Mouse (Mus musculus) ES-Bruce4 (cell line): ENCODE measurements around the gene Prdm11. TPM values are rescaled to one million over a fixed set of nuclear protein-coding genes. Genes with fewer than 3 reads are reported as not detected.

ENCODE experiments used
- H3K27ac ChIP-seq: 2 replicates; pipeline ENCODE4 v1.5.1; 2012; ENCODE audit warnings: low read length, inconsistent platforms; ENCODE audit not compliant: insufficient read depth
- H3K27me3 ChIP-seq: 2 replicates; pipeline ENCODE4 v1.6.1; 2012; ENCODE audit warnings: mild to moderate bottlenecking, low read length, inconsistent platforms; ENCODE audit not compliant: control insufficient read depth, poor library complexity, insufficient read depth, severe bottlenecking
- H3K36me3 ChIP-seq: 2 replicates; pipeline ENCODE4 v1.6.1; 2012; ENCODE audit warnings: inconsistent platforms, mild to moderate bottlenecking, low read length, moderate library complexity; ENCODE audit not compliant: control insufficient read depth, poor library complexity, insufficient read depth, severe bottlenecking
- H3K4me1 ChIP-seq: one replicate; pipeline ENCODE4 v1.8.1; 2011; ENCODE audit warnings: low read length; ENCODE audit not compliant: control insufficient read depth, insufficient read depth
- H3K4me3 ChIP-seq: 2 replicates; pipeline ENCODE4 v1.5.1; 2011; ENCODE audit warnings: low read depth, mild to moderate bottlenecking, low read length
- H3K9ac ChIP-seq: 2 replicates; pipeline ENCODE4 v1.6.1; 2012; ENCODE audit warnings: low read depth, mild to moderate bottlenecking, inconsistent platforms; ENCODE audit not compliant: poor library complexity, severe bottlenecking
- H3K9me3 ChIP-seq: replicated peaks from 2 replicates; pipeline ENCODE4 v1.6.1; 2012; ENCODE audit warnings: mild to moderate bottlenecking, low read length, inconsistent platforms; ENCODE audit not compliant: control insufficient read depth, poor library complexity, insufficient read depth, severe bottlenecking
- CTCF ChIP-seq: IDR thresholded peaks from one replicate; pipeline ENCODE4 v1.8.1; 2011; ENCODE audit warnings: low read depth, low read length
- EP300 ChIP-seq: IDR thresholded peaks from 2 replicates; pipeline ENCODE4 v1.6.1; 2011; ENCODE audit warnings: low read depth, low read length; ENCODE audit not compliant: insufficient read depth
- POLR2A ChIP-seq: IDR thresholded peaks from one replicate; pipeline ENCODE4 v1.8.1; 2011; ENCODE audit warnings: low read length; ENCODE audit not compliant: insufficient read depth
- polyA plus RNA-seq: library from polyadenylated mRNA; stranded (reverse); fragments of >200 nt; gene quantifications from 2 replicates; pipeline ENCODE4 v1.2.4, GENCODE M21; 2011; ENCODE audit warnings: low read depth; ENCODE audit not compliant: missing spikeins, insufficient read depth, insufficient read length

Prdm11 gene
- polyA plus RNA-seq, 1 experiment: 2.1 TPM

- Histone ChIP-seq H3K9me3 (no peaks in the 10 kb centered on the region), H3K27ac (no peak overlapping the region), H3K4me1 (no peaks in the 10 kb centered on the region), H3K27me3 (no peaks in the 10 kb centered on the region), H3K4me3 (no peak overlapping the region), H3K36me3 (no peaks in the 10 kb centered on the region), H3K9ac (no peak overlapping the region)
- TF ChIP-seq POLR2A (no peak), EP300 (no peak), CTCF (no peak)
Measured at GRCm38 (mm10) chr2:93048601-93049323, 2.8 kb upstream of the Prdm11 start.

DNA sequence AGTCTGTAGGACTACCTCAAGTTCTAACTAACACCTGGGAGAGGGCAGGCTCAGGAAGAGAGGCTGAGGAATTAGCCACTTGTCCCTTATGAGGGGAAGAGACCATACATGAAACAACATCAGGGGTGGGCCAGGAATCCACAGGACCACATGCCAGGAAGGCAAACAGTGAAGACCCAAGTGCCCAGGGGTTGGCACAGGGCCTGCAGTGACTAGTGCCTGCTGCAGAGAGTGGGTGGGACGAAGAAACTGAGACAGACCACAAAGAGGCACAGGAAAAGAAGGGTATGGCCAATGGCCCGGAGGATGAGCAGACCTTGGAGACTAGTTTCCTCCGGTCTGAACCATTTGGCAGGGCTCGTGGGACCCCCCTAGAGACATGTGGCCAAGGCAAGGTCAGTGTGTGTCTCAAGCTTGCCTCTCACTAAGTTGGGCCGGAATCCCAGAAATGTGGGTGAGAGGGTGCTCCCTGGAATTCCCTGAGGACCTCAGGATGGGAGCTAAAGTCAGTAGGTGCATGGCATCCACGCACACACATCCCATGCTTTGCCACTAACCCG, 1.6 kb upstream of the Prdm11 start:
- Histone ChIP-seq H3K36me3 (no peaks in the 10 kb centered on the region), H3K4me3 (no peak overlapping the region), H3K4me1 (no peaks in the 10 kb centered on the region), H3K9me3 (no peaks in the 10 kb centered on the region), H3K27ac (no peak overlapping the region), H3K27me3 (no peaks in the 10 kb centered on the region), H3K9ac (no peak overlapping the region)
- TF ChIP-seq EP300: no peak

DNA sequence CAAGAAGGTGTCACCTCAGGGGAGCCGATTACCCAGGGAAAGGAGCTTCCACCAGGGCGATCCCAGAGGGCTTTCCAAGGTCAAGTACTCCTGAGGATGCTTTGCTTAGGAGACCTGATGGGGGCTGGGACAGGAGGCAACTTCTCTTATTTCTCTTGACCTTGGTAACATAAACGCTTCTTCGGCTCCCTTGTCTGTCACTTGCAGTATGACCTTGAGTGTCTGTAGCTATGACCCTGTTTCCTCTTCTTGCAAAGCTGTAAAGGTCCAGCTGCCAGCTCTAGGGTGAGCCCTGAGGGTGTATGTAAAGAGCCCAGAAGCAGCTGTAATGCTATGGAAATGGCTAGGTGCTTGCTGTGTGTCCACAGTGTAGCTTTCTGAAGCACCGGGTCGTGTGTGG, 1.1 kb upstream of the Prdm11 start:
- no peak overlapping the region for H3K9ac ChIP-seq
- no peaks in the 10 kb centered on the region for H3K27me3 ChIP-seq
- H3K36me3 ChIP-seq: no peaks in the 10 kb centered on the region
- H3K9me3 ChIP-seq: no peaks in the 10 kb centered on the region
- no peak overlapping the region for H3K4me3 ChIP-seq
- no peak overlapping the region for H3K27ac ChIP-seq
- no peaks in the 10 kb centered on the region for H3K4me1 ChIP-seq
- no peak for TF ChIP-seq EP300
- no peak for TF ChIP-seq POLR2A
- no peak for TF ChIP-seq CTCF

DNA sequence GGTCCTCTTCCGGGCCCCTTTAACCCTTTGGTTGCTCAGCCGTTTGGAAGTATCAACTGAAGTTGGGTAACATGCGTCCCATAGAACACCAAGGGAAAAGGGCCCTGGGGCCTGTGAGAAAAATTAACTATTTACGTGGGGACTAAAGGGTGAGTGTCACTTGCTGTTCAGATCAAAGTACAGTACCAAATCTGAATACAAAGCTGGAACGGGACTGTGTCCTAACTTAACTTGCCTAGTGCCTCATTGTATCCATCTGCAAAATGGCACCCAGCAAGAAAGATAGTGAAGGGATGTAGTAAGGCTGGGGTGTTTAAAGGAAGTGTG, 505 bp upstream of the Prdm11 start:
- Histone ChIP-seq H3K4me3 (peak overlapping the region; percentile 84; the same call in 1 of the 2 replicates), H3K27ac (no peak overlapping the region), H3K9ac (peak overlapping the region; percentile 96), H3K36me3 (no peaks in the 10 kb centered on the region), H3K9me3 (no peaks in the 10 kb centered on the region), H3K27me3 (no peaks in the 10 kb centered on the region), H3K4me1 (no peaks in the 10 kb centered on the region)
- no peak for TF ChIP-seq CTCF
- TF ChIP-seq EP300: no peak

DNA sequence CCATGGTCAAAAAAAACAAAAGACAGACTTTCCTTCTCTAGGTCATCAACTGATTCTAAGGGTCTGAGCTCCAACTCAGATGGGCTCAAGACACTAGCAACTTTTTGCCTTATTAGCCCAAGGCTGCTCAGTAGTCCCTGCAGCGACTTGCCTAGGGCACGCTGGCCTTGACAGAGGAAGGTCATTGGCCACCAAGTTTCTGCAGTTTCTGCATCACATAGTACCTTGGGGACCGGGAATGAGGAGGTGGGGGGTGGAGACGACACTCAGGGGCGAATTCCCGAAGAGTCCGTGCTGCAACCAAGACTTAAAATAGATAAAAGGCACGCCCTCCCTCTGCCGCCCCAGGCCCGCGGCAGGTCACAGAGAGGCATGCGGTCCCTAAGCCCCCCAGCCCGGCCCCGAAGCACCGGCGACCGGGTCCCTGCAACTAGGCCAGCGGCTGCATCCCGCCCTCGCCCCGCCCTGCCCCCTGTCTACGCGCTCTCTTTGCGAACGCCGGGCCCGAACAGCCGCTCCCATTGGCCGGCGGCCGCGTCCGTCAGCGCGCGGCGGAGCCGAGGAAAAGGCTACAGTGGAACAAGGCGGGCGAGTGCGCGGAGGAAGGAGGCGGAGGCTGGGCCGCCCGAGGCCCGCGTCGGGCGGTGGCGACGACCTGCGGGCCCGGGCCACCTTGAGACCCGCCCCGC, 694 bp downstream of the Prdm11 start:
- H3K4me3 ChIP-seq: peak overlapping the region; percentile 84
- no peaks in the 10 kb centered on the region for H3K9me3 ChIP-seq
- H3K27ac ChIP-seq: no peak overlapping the region
- H3K4me1 ChIP-seq: no peaks in the 10 kb centered on the region
- TF ChIP-seq EP300: no peak
- no peak for TF ChIP-seq CTCF
- H3K36me3 ChIP-seq: no peaks in the 10 kb centered on the region
- peak overlapping the region; percentile 96 for H3K9ac ChIP-seq
- no peaks in the 10 kb centered on the region for H3K27me3 ChIP-seq

- H3K4me1 ChIP-seq: no peaks in the 10 kb centered on the region
- no peaks in the 10 kb centered on the region for H3K36me3 ChIP-seq
- no peak overlapping the region for H3K27ac ChIP-seq
- no peak overlapping the region for H3K4me3 ChIP-seq
- no peak overlapping the region for H3K9ac ChIP-seq
- no peak for TF ChIP-seq POLR2A
- TF ChIP-seq EP300: no peak
- no peak for TF ChIP-seq CTCF
- no peaks in the 10 kb centered on the region for H3K9me3 ChIP-seq
- no peaks in the 10 kb centered on the region for H3K27me3 ChIP-seq
Measured at GRCm38 (mm10) chr2:93043449-93044157, 2.4 kb downstream of the Prdm11 start.
